Mouse (Mus musculus): ENCODE data around the gene Gm14325. TPM values are rescaled to one million over a fixed set of nuclear protein-coding genes. Genes with fewer than 3 reads are reported as not detected.
"Not testable (repeated sequence)": the region's sequence is repeated elsewhere in the genome, so short reads cannot be mapped to it uniquely, and the experiment has no call there.

The Gm14325 gene
- 62.3 and 71.5 TPM in 2 replicates for polyA plus RNA-seq (2012; rRNA removed)

GRCm38 (mm10) chr2:177839901-177840663, at the start of gene Gm14325:
TSS of gene Gm14325 (minus strand) at chr2:177840336.
- peak; percentile 59 for DNase-seq (ENCODE audit: low spot score)

- not testable (repeated sequence) for DNase-seq (ENCODE audit: low spot score)
Observed at GRCm38 (mm10) chr2:177887743-177888142, 47.6 kb upstream of the Gm14325 start.

DNA sequence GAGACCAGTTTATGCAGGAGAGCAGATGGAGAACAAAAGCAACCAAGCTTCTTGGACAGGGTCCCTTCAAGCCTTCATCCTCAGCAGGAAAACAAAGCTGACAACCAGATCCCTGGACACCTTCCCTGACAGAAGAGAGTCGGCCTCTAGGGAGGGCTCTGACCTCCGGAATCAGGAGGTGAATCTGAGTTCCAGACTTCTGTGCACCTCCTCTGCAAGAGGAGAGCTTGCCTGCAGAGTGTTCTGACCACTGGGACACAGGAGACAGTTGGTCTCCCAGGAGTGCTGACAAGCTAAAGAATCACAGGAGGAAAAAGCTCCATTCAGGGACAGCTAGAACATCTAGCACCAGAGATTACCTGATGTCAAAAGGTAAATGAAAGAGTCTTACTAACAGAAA, 22.1 kb upstream of the Gm14325 start:
- DNase-seq (ENCODE audit: low spot score) = not testable (repeated sequence)

DNA sequence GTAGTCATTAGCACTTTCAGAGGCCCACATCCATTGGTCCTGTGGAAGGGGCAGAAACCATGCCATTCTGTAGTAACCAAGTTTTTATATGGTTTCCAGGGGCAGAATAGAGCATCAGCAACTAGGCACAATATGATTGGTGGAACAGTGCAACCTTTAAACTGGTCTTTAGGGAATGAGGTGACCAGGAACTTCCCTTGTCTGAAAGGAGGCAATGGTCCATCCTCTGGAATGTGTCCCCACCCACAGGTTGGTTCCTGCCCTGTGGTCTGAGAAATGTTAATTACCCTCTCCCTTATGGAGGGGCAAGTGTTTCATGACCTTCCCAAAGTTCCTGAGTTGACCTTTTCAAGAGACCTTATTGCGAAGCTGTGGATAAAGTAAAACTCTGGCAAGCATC, 3.5 kb upstream of the Gm14325 start:
- not testable (repeated sequence) for DNase-seq (ENCODE audit: low spot score)

DNA sequence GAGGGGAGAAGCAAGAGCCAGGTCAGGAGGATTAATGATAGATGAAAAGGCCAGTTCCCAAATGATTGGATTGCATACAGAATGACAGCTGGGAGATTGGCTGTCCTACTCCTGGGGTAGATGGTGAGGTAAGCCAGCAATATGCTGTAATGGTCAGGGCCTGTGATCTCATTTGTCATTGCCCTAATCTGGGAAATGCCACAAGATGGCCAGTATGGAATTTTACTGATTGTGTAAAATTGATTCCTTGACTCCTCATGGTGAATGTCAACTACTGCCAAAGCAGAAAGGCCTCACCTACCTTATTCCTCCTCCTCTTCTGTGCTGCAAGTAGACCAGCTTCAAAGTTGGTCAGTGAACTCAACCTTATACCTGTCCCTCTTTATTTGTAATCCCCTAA, 3.4 kb downstream of the Gm14325 start:
- DNase-seq (ENCODE audit: low spot score) = not testable (repeated sequence)

- DNase-seq (ENCODE audit: low spot score) = not testable (repeated sequence)
Observed at GRCm38 (mm10) chr2:177835733-177836536, 4.2 kb downstream of the Gm14325 start.

DNA sequence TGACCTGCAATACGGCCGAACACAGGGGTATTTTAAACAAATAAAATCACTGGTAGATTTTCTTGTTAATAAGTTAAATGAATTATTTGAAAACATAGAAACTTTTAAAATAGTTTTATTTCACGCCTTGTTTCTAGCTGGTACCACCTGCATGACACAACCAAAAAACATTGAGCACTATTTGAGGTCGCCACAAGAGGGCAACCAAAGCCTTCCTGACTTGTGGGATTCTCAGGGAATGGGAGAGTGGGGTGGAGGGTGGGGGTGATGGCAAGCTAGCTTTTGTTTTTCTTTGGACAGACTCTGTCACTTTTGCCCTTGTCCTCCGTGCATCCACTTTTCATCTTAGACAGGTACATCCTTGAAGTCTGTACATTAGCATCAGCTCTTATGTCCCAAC, 18.2 kb downstream of the Gm14325 start:
- DNase-seq (ENCODE audit: low spot score) = not testable (repeated sequence)

DNA sequence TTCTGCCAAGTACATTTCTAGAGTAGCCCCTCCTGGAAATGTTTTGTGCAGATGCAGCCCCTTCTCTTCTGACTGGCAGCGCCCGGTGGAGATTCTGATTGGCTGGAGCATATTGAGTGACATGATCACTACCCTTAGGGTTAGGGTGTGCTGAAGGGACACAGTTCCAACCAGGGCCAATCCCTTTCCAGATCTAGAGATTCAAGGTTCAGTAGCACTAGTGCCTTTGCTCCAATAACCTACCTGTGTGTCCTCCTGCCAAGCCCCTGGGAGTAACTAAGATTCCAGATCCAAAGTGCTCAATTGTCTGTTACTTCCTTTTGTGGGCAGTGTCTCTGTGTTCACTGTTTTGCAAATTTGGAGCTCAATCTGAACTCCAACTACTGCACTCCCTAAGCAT, 34.0 kb downstream of the Gm14325 start:
- DNase-seq (ENCODE audit: low spot score) = not testable (repeated sequence)

DNA sequence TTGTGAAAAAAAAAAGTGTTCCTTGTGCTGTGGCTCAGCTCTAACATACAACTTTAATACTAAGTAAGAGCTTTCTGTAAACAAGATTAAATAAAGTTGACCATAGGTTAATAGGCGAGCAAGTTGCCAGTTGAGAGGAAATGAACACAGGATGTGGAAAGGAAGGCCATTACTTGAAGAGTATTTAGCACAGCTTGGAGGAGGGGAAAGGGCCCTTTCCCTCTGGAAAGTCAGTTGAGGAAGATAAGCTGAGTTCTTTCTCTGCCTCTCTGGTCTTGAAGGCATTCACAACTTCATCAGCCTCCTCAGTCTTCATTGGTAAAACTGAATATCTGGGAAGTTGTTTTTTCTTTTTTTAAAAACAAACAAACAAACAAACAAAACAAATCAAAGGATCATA, 52.8 kb downstream of the Gm14325 start:
- not testable (repeated sequence) for DNase-seq (ENCODE audit: low spot score)

Other genes starting within 250 kb of the Gm14325 start
- 11.1 and 14.1 TPM in 2 replicates for gene Gm14322, start 81.0 kb downstream of the Gm14325 start, polyA plus RNA-seq (2012; rRNA removed)
- 4.3 and 6.3 TPM in 2 replicates for gene Gm14327, start 56.8 kb upstream of the Gm14325 start, polyA plus RNA-seq (2012; rRNA removed)
- 1.2 and 1.6 TPM in 2 replicates for gene Zfp972, start 85.3 kb upstream of the Gm14325 start, polyA plus RNA-seq (2012; rRNA removed)
- gene Gm14326, start 117.0 kb upstream of the Gm14325 start, polyA plus RNA-seq (2012; rRNA removed) = 14.4 and 17.6 TPM in 2 replicates
- gene Zfp971, start 182.9 kb upstream of the Gm14325 start, polyA plus RNA-seq (2012; rRNA removed) = 9.1 and 9.3 TPM in 2 replicates
- gene Zfp931, start 238.1 kb upstream of the Gm14325 start, polyA plus RNA-seq (2012; rRNA removed) = 13.0 and 13.5 TPM in 2 replicates